Mouse (Mus musculus): ENCODE results near the gene Sparcl1. TPM values are rescaled to one million over a fixed set of nuclear protein-coding genes. Genes with fewer than 3 reads are reported as not detected.

Gene Sparcl1
- polyA plus RNA-seq, 1 experiment from 2014 or later = 150 TPM

DNA sequence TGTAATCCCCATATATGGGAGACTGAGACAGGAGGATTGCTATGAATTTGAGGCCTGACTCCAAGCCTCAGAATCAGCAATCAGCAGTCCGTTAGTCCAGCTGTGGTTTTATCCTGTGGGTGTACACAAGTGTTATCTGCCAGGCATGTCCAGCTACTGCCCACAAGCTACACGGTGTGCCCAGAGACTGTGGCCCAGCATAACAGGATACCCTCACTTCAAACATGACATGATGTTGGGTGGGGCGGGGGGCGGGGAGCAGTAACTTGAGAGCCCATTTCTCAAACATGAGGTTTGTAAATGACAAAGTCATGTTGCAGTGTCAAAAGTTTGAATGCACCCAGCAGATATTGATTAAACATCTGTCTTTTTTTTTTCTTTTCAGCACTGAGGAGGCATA lies 57.7 kb downstream of the Sparcl1 start:
- Histone ChIP-seq H3K36me3 (peaks cover 45% of the 10 kb centered on the region), H3K9ac (no peak overlapping the region), H3K27ac (no peak overlapping the region), H3K4me2 (no peak overlapping the region), H3K4me3 (no peak overlapping the region), H3K27me3 (no peaks in the 10 kb centered on the region), H3K4me1 (replicated peaks) (no peaks in the 10 kb centered on the region), H3K9me3 (no peaks in the 10 kb centered on the region)
- 96% methylated on average over 4 of the region's 4 CpGs for WGBS
- ATAC-seq (ENCODE audit: low FRiP score) = no peak

DNA sequence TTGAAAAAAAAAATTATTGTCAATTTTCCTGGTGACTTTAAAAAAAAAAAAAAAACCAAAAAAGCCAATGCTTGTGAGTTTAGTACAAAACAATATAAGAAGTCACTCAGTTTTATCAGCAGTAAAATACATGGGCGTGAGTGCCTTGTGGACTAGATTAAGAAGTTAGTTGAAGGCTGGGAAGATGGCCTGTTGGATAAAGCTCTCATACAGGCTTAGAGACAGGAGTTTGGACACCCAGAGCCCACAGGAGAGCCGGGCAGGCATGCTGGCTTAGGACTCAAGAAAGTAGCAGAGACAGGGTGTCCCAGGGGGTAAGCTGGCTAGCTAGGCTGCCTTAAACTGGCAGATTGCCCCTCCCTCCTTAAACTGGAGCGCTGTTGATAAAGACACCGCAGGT lies 58.6 kb downstream of the Sparcl1 start:
- no peak overlapping the region for H3K9ac ChIP-seq
- no peaks in the 10 kb centered on the region for H3K9me3 ChIP-seq
- no peak overlapping the region for H3K27ac ChIP-seq
- no peak overlapping the region for H3K4me2 ChIP-seq
- H3K27me3 ChIP-seq = no peaks in the 10 kb centered on the region
- no peak for ATAC-seq (ENCODE audit: low FRiP score)
- 93% methylated on average over 4 of the region's 4 CpGs for WGBS
- H3K4me1 ChIP-seq (replicated peaks) = no peaks in the 10 kb centered on the region
- H3K36me3 ChIP-seq = peaks cover 42% of the 10 kb centered on the region
- no peak overlapping the region for H3K4me3 ChIP-seq

DNA sequence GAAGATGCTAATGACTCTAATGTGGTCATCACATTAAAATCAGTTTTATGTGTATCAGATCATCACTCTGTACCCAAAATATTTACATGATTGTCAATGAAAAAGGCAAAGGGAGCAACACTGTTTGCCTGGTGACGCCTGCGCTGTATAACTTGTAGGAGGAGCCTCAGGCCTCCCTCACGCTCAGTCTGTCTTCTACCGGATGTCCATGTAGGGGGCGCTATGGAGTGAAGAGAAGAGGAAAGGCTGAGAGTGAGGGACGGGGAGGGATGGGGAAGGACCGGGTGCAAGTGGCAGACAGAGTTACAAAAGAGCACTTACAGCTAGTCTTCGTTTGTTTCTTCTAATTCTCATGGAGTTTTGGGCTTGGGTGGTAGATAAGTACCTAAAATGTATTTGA lies 60.6 kb downstream of the Sparcl1 start:
- no peak for ATAC-seq (ENCODE audit: low FRiP score)
- H3K27ac ChIP-seq = no peak overlapping the region
- H3K4me1 ChIP-seq (replicated peaks) = peaks cover 4% of the 10 kb centered on the region; the same call in 1 of the 2 replicates
- H3K27me3 ChIP-seq = no peaks in the 10 kb centered on the region
- H3K4me2 ChIP-seq = no peak overlapping the region
- H3K9me3 ChIP-seq = no peaks in the 10 kb centered on the region
- no peak overlapping the region for H3K9ac ChIP-seq
- H3K36me3 ChIP-seq = peaks cover 30% of the 10 kb centered on the region
- 57% methylated on average over 8 of the region's 8 CpGs for WGBS
- no peak overlapping the region for H3K4me3 ChIP-seq

DNA sequence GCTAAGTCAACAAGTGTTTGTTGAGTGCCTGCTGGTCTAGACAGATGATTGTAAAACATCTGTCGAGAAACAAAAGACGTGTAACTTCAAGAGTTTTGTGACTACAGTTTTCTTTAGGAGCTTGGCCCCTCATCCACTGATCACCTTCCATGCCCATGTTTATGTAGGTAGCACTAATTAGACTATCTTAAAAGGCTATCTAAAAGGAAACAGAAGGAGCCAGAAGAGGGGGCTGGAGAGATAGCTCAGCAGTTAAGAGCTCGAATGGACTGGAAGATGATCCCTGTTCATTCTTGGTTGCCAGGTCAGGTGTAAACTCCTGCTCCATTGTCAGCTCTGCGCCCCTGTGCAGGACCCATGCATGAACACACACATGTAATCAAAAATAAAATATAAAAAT lies 65.4 kb downstream of the Sparcl1 start:
- H3K27ac ChIP-seq = no peak overlapping the region
- H3K36me3 ChIP-seq = peaks cover 26% of the 10 kb centered on the region
- peaks cover 14% of the 10 kb centered on the region for H3K4me1 ChIP-seq (replicated peaks)
- ATAC-seq (ENCODE audit: low FRiP score) = no peak
- no peak overlapping the region; the same call in 1 of the 2 replicates for H3K4me3 ChIP-seq
- no peaks in the 10 kb centered on the region for H3K27me3 ChIP-seq
- H3K4me2 ChIP-seq = peak overlapping the region; percentile 66
- 55% methylated on average over 4 of the region's 4 CpGs for WGBS
- H3K9me3 ChIP-seq = no peaks in the 10 kb centered on the region
- H3K9ac ChIP-seq = no peak overlapping the region

DNA sequence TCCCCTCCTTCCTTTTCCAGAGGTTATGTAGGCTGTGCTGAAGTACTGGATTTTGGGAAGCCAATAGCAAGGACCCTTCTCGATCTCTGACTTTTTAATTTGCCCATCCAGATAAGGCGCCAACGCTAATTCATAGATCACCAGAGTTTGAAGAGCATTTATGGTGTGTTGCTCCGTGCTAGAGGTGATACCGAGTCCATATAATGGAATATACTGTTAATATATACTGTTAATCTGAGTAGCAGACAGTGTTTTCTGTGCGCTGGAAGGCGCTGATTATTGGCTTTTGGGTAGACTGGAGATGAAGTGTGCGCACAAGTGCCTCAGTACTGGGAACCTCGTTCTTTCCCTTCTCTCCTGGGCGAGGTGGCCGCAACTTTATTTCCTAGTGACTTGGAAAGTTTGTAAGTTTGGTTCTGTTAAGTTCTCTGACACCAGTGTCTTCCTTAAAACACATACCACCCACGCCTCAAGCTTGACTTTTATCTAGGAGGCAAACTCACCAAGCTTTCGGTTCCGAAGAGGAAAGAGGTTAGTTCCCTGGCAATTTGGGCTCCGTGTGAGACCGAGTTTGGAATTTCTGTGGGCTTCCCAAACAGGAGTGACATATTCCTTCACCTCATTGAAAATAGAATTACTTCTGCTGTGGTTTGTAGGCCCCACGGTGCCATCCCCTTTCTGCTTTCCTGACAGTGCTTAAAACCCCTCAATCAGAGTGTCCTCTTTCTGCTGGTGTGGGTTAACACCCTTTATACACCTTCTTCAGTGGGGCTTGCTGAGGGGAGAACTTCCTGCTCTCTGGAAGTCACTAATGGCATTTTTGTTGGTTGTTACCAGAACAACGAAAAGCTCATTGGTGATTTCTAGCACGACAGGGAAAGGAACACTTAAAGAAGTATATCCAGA lies 66.1 kb downstream of the Sparcl1 start:
- peaks cover 14% of the 10 kb centered on the region for H3K4me1 ChIP-seq (replicated peaks)
- ATAC-seq (ENCODE audit: low FRiP score) = peak; percentile 30; the same call in 1 of the 2 replicates
- peak overlapping the region; percentile 66 for H3K4me2 ChIP-seq
- H3K9me3 ChIP-seq = no peaks in the 10 kb centered on the region
- no peaks in the 10 kb centered on the region for H3K27me3 ChIP-seq
- peaks cover 20% of the 10 kb centered on the region for H3K36me3 ChIP-seq
- peak overlapping the region; percentile 89 for H3K27ac ChIP-seq
- peak overlapping the region; percentile 86 for H3K9ac ChIP-seq
- peak overlapping the region; percentile 85 for H3K4me3 ChIP-seq
- WGBS = 9% methylated on average over 19 of the region's 19 CpGs

DNA sequence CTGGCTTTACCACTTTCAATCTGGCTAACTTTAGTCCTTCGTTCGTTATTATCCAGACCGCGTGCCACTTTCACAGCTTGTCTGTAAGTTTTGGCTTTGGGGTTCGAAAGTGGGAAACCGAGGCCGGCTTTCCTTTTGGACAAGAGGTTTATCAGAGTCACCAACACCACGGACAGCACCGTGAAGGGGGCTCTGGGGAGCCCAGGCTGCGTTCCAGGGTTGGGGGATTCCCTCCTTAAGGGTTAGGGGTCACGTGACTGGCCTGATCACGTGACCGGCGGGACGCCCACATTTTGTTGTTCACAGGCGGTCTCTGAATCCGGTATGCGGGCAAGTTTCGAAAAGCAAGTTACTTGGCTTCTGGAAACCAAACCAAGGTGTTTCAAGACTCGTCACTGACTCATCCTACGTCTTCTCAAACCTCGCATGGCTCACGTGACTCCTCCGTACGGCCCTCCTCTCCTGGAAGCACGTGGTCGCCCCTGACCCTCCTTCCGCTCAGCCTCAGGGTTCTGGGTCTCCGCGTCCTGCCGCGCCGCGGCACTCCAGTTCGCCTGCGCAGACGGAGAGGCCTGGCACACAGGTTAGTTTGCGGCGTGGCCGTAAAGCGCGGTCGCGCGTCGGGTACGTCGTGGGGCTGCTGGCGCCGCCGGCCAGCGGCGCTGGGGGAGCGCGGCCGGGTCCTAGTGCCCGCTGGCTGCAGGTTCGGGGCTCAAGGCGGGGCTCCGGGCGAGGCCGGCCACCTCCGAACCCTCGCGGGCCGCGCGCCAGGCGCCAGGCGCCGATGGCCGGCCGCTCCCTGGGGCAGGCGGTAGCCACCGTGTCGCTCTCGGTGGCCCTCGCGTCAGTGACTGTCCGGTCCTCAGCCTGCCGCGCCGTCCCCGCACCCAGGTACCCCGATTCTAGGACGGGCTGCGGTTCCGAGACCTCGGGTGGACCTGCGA lies 67.0 kb downstream of the Sparcl1 start, which contains the start of gene Nudt9:
Gene Nudt9, plus strand, starts transcription at position 51 of the 944 bp plus-strand sequence.
- H3K9me3 ChIP-seq = no peaks in the 10 kb centered on the region
- peak within 1 kb of the TSS; percentile 66 for H3K4me2 ChIP-seq
- H3K27ac ChIP-seq = peak within 1 kb of the TSS; percentile 89
- H3K9ac ChIP-seq = peak within 1 kb of the TSS; percentile 86
- peak; percentile 99 for ATAC-seq (ENCODE audit: low FRiP score)
- peaks cover 11% of the 10 kb centered on the region for H3K36me3 ChIP-seq
- H3K27me3 ChIP-seq = no peaks in the 10 kb centered on the region
- H3K4me3 ChIP-seq = peak within 1 kb of the TSS; percentile 85
- peaks cover 14% of the 10 kb centered on the region for H3K4me1 ChIP-seq (replicated peaks)
- 5% methylated on average over 90 of the region's 90 CpGs for WGBS

DNA sequence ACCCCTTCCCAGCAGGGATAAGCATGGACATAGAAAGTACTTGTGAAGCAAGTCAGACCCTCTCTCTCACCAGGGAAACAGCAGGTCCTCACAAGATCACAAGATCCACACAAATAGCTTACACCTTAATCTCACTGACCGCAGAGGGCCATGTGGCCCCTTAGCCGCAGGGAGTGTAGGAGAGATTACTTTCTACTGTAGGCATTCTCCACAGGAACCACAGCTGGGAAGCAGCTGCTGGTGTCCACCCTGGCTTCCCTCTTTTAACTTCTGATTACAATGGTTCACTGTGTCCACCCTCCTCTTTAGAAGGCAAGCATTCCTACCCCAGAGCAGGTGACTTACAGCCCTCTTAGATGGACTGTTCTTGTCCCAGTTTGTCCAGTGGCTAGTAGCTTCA lies 69.8 kb downstream of the Sparcl1 start:
- H3K27ac ChIP-seq = no peak overlapping the region
- peaks cover 14% of the 10 kb centered on the region for H3K4me1 ChIP-seq (replicated peaks)
- no peaks in the 10 kb centered on the region for H3K27me3 ChIP-seq
- 62% methylated on average over 2 of the region's 2 CpGs for WGBS
- no peak for ATAC-seq (ENCODE audit: low FRiP score)
- no peak overlapping the region for H3K4me3 ChIP-seq
- H3K9me3 ChIP-seq = no peaks in the 10 kb centered on the region
- H3K9ac ChIP-seq = no peak overlapping the region
- H3K4me2 ChIP-seq = no peak overlapping the region
- no peaks in the 10 kb centered on the region for H3K36me3 ChIP-seq

DNA sequence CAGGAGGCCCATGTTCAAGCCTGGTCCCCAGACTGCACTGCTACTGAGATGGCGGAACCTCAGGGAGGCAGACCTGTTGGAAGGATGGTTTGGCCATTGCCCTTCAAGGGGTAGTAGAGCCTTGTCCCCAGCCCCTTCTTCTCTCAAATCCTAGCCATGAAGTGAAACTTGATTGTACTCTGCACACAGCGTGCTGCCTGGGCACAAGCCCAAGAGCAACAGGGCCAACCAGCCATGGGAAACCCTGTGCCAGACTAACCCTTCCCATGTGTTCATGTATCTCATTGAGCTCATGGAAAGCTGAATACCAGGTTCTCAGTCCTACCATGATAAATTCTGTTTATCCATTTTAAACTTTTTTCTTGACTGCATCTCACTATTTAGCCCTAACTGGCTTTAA lies 70.6 kb downstream of the Sparcl1 start:
- Histone ChIP-seq H3K9me3 (no peaks in the 10 kb centered on the region), H3K27ac (no peak overlapping the region), H3K4me1 (replicated peaks) (peaks cover 10% of the 10 kb centered on the region), H3K4me3 (no peak overlapping the region), H3K36me3 (no peaks in the 10 kb centered on the region), H3K27me3 (no peaks in the 10 kb centered on the region), H3K9ac (no peak overlapping the region), H3K4me2 (no peak overlapping the region)
- no peak for ATAC-seq (ENCODE audit: low FRiP score)
- WGBS = 91% methylated on average over 2 of the region's 2 CpGs

DNA sequence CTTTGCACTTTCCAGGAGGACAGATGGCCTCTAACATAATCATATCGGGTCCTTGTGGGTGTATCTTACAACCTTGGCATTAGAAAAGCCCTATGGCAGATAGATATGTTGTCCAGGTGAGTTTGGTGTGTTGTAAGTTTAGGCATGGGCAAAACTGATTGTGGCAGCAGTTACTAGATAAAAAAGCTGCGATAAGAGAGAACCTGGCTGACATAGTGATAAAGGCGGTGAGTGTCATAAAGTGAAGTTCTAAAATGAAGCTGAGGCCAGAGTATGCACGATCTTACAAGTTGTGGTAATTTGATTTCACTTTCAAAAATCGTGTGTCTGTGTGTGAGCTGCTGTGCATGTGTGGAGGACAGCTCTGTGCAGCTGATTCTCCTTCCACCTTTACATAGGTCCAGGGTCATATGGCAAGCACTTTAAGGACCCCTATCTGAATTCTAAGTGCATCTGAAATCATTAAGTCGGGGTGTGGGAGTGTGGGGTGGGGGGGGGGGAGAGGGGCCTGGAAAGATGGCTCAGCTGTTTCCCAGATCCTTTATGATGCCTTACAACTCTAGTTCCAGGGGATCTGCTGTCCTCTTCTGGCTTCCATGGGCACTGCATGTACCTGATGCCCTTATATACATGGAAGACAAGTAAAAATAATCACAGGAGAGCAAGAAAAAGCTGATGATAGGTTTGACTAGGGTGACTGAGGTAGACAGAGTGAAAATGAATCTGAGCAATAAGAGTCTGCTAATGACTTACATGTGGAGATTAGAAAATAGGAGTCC lies 74.2 kb downstream of the Sparcl1 start:
- no peaks in the 10 kb centered on the region for H3K9me3 ChIP-seq
- no peak overlapping the region for H3K4me3 ChIP-seq
- 0 out of 2 replicates have a peak, but pooled peaks have one; percentile 39 for ATAC-seq (ENCODE audit: low FRiP score)
- WGBS = 68% methylated on average over 6 of the region's 6 CpGs
- no peaks in the 10 kb centered on the region for H3K27me3 ChIP-seq
- no peak overlapping the region for H3K9ac ChIP-seq
- H3K27ac ChIP-seq = no peak overlapping the region
- no peaks in the 10 kb centered on the region for H3K4me1 ChIP-seq (replicated peaks)
- H3K36me3 ChIP-seq = no peaks in the 10 kb centered on the region
- no peak overlapping the region for H3K4me2 ChIP-seq

DNA sequence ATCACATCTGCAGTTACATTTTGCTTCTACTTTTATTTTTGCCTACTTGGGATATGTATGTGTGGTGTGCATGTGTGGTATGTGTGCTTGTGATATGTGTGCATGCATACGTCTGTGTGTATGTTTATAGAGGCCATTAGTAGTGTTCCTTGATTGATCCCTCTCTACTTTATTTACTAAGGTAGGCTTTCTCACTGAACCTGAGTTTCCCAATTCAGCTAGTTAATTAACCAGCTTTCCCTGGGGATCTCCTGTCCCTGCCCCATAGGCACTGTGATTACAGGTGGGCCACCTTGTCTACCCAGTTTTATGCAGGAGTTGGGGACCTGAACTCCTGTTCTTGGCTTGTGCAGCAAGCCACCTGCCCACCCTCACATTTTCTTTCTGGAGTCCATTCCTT lies 76.8 kb downstream of the Sparcl1 start:
- Histone ChIP-seq H3K4me1 (replicated peaks) (no peaks in the 10 kb centered on the region), H3K4me3 (no peak overlapping the region), H3K27ac (no peak overlapping the region), H3K27me3 (no peaks in the 10 kb centered on the region), H3K36me3 (no peaks in the 10 kb centered on the region), H3K9me3 (no peaks in the 10 kb centered on the region), H3K9ac (no peak overlapping the region), H3K4me2 (no peak overlapping the region)
- no peak for ATAC-seq (ENCODE audit: low FRiP score)
- WGBS = 90% methylated on average over 1 of the region's 1 CpGs

DNA sequence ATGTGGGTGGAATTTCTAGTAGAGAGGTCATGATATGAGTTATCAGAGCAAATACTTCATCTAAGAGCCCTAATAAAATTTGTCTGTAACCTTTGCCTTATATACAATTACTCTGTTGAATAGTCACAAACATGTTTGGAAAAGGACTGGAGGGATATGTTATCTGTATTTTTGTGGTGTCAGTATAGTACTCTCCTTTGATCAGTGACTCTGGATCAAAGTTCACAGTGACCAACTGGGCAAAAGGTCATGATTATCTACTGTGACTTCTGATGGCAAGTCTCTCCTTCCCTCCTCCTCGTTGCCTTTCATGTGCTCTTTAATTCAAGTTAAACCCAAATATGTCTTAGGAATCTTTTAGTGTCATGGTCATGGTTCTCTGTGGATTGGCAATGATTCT lies 77.7 kb downstream of the Sparcl1 start:
- Histone ChIP-seq H3K36me3 (no peaks in the 10 kb centered on the region), H3K27ac (no peak overlapping the region), H3K4me1 (replicated peaks) (no peaks in the 10 kb centered on the region), H3K9ac (no peak overlapping the region), H3K27me3 (no peaks in the 10 kb centered on the region), H3K4me2 (no peak overlapping the region), H3K4me3 (no peak overlapping the region), H3K9me3 (no peaks in the 10 kb centered on the region)
- ATAC-seq (ENCODE audit: low FRiP score) = no peak
- WGBS = 74% methylated on average over 1 of the region's 1 CpGs

DNA sequence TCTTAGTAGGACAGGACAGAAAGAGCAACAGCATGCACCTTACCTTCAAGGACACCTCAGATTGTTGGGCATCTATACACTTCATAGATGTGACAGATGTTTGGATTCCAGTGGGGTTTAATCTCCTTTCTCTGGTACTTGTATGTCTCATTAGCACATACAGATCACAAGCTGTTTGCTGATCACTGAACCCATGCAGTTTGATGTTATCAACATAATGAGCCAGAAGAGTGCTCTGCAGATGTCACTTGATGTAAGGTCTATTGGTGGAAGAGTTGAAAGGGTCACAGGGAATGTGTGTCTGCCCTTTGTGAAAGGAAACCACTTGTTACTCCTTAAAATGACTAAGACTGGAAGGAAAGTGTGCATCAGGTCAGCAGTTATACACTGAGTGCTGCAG lies 78.5 kb downstream of the Sparcl1 start:
- Histone ChIP-seq H3K27me3 (no peaks in the 10 kb centered on the region), H3K27ac (no peak overlapping the region), H3K4me3 (no peak overlapping the region), H3K9ac (no peak overlapping the region), H3K36me3 (no peaks in the 10 kb centered on the region), H3K4me2 (no peak overlapping the region), H3K4me1 (replicated peaks) (no peaks in the 10 kb centered on the region), H3K9me3 (no peaks in the 10 kb centered on the region)
- no peak for ATAC-seq (ENCODE audit: low FRiP score)
